ENCODE assay signal across 8 mouse cellular contexts in genomic region chr6:146725384-146725791, GRCm38 (mm10). TPM values are rescaled to one million over a fixed set of nuclear protein-coding genes. Genes with fewer than 3 reads are reported as not detected.
A peak's percentile ranks its signal among the peaks of the same experiment; 100 is the strongest.
DNase-seq lines count a peak whose midpoint lies in the region; ATAC-seq and TF ChIP-seq lines count a peak whose summit lies in the region.

No protein-coding gene starts in this region.

- no peaks in the 10 kb centered on the region for H3K36me3 ChIP-seq in ES-E14 (ENCODE audit: control insufficient read depth, insufficient read depth, low read length, poor library complexity, severe bottlenecking)
- no peaks in the 10 kb centered on the region for H3K36me3 ChIP-seq in embryonic facial prominence, embryonic 12.5 days
- H3K36me3 ChIP-seq in hindbrain, embryonic 14.5 days (replicated peaks; ENCODE audit: control insufficient read depth, insufficient read depth): no peaks in the 10 kb centered on the region
- no peaks in the 10 kb centered on the region for H3K36me3 ChIP-seq in liver, embryonic 13.5 days

- no peaks in the 10 kb centered on the region for H3K4me1 ChIP-seq in ES-E14 (ENCODE audit: control insufficient read depth in 2 of 2, insufficient read depth in 2 of 2, low read length in 2 of 2, poor library complexity in 1 of 2)
- 0 out of 2 replicates have a peak, but pooled peaks cover 3% of the 10 kb centered on the region for H3K4me1 ChIP-seq in embryonic facial prominence, embryonic 12.5 days
- peaks cover 6% of the 10 kb centered on the region for H3K4me1 ChIP-seq in hindbrain, embryonic 14.5 days (replicated peaks; ENCODE audit: control insufficient read depth, insufficient read depth, low read length)
- H3K4me1 ChIP-seq in liver, embryonic 13.5 days (replicated peaks): peaks cover 16% of the 10 kb centered on the region
- H3K4me1 ChIP-seq in olfactory bulb, adult 2 months (ENCODE audit: control insufficient read depth, insufficient read depth, low read length): no peaks in the 10 kb centered on the region

- 0% methylated on average over 30 of the region's 30 CpGs for WGBS in embryonic facial prominence, embryonic 12.5 days
- under 1% methylated on average over 29 of the region's 30 CpGs for WGBS in hindbrain, embryonic 14.5 days
- whole genome bisulfite sequencing in liver, embryonic 13.5 days (ENCODE audit: insufficient replicate concordance): 0% methylated on average over 30 of the region's 30 CpGs
- under 1% methylated on average over 30 of the region's 30 CpGs for WGBS in olfactory bulb, adult 2 months

- H3K4me2 ChIP-seq in embryonic facial prominence, embryonic 12.5 days (replicated peaks): peak overlapping the region; percentile 69
- H3K4me2 ChIP-seq in hindbrain, embryonic 14.5 days (replicated peaks): peak overlapping the region; percentile 60
- peak overlapping the region; percentile 95 for H3K4me2 ChIP-seq in liver, embryonic 13.5 days

- no peaks in the 10 kb centered on the region for H3K9me3 ChIP-seq in ES-E14 (ENCODE audit: control insufficient read depth, insufficient read depth, low read depth, low read length)
- H3K9me3 ChIP-seq in embryonic facial prominence, embryonic 12.5 days: no peaks in the 10 kb centered on the region
- H3K9me3 ChIP-seq in hindbrain, embryonic 14.5 days (ENCODE audit: control insufficient read depth, low read length): no peaks in the 10 kb centered on the region
- no peaks in the 10 kb centered on the region for H3K9me3 ChIP-seq in liver, embryonic 13.5 days (replicated peaks)

- peak overlapping the region; percentile 53 for H3K27ac ChIP-seq in ES-E14 (ENCODE audit: insufficient read depth, low read depth, low read length, poor library complexity, severe bottlenecking)
- peak overlapping the region; percentile 67 for H3K27ac ChIP-seq in embryonic facial prominence, embryonic 12.5 days
- H3K27ac ChIP-seq in hindbrain, embryonic 14.5 days: peak overlapping the region; percentile 84
- peak overlapping the region; percentile 78 for H3K27ac ChIP-seq in liver, embryonic 13.5 days
- H3K27ac ChIP-seq in olfactory bulb, adult 2 months (ENCODE audit: insufficient read depth, low read depth, low read length): peak overlapping the region; percentile 47; the same call in 1 of the 2 replicates

- in situ Hi-C loops in ES-E14 (cut with MboI; ENCODE audit: low sequenced_read_pairs in 2 of 2, unreplicated experiment in 2 of 2): no loop called here

- peak; percentile 55; the same call in 1 of the 2 replicates for ATAC-seq in embryonic facial prominence, embryonic 12.5 days (ENCODE audit: insufficient number of reproducible peaks, insufficient read depth, low FRiP score, low TSS enrichment)
- ATAC-seq in hindbrain, embryonic 14.5 days (ENCODE audit: low FRiP score): peak; percentile 47
- peak; percentile 37 for ATAC-seq in liver, embryonic 13.5 days (ENCODE audit: low read depth)

- H3K4me3 ChIP-seq in ES-E14 (ENCODE audit: insufficient read depth in 1 of 2, low read depth in 1 of 2, low read length in 2 of 2, poor library complexity in 1 of 2, severe bottlenecking in 1 of 2): peak overlapping the region; percentile 94 to 99
- peak overlapping the region; percentile 94 for H3K4me3 ChIP-seq in embryonic facial prominence, embryonic 12.5 days
- H3K4me3 ChIP-seq in hindbrain, embryonic 14.5 days (replicated peaks; ENCODE audit: low read length): peak overlapping the region; percentile 89
- H3K4me3 ChIP-seq in liver, embryonic 13.5 days (replicated peaks): peak overlapping the region; percentile 90
- peak overlapping the region; percentile 86 for H3K4me3 ChIP-seq in olfactory bulb, adult 2 months (ENCODE audit: insufficient read depth, low read depth, low read length)

- DNase-seq in layer of hippocampus, adult 18-20 months (ENCODE audit: low spot score in 2 of 2): peak; percentile 9 to 13
- no peak for DNase-seq in layer of hippocampus, postnatal 10 days (ENCODE audit: low spot score in 2 of 2)
- no peak for DNase-seq in ES-E14 (ENCODE audit: low read depth, low spot score)
- peak; percentile 42 for DNase-seq in hindbrain, embryonic 14.5 days (ENCODE audit: low spot score)
- peak; percentile 21 for DNase-seq in liver, embryonic 13.5 days
- no peak for DNase-seq in cerebellum, adult 9-11 months

- no peaks in the 10 kb centered on the region for H3K27me3 ChIP-seq in embryonic facial prominence, embryonic 12.5 days
- no peaks in the 10 kb centered on the region for H3K27me3 ChIP-seq in hindbrain, embryonic 14.5 days (ENCODE audit: control insufficient read depth, insufficient read depth, low read length)
- no peaks in the 10 kb centered on the region for H3K27me3 ChIP-seq in liver, embryonic 13.5 days

- no peak for TF ChIP-seq CTCF in olfactory bulb, adult 2 months (IDR thresholded peaks at IDR 0.05; ENCODE audit: insufficient read depth, low read depth, low read length)

- TF ChIP-seq POLR2A in olfactory bulb, adult 2 months (IDR thresholded peaks at IDR 0.05; ENCODE audit: insufficient read depth, low read depth, low read length): no peak

- peak overlapping the region; percentile 90 for H3K9ac ChIP-seq in ES-E14 (ENCODE audit: insufficient read depth, low read depth, low read length, poor library complexity, severe bottlenecking)
- peak overlapping the region; percentile 79 for H3K9ac ChIP-seq in embryonic facial prominence, embryonic 12.5 days
- peak overlapping the region; percentile 79 for H3K9ac ChIP-seq in hindbrain, embryonic 14.5 days
- peak overlapping the region; percentile 91 for H3K9ac ChIP-seq in liver, embryonic 13.5 days

TF ChIP-seq in ES-E14, 5 proteins besides CTCF, POLR2A, EP300 and RAD21:
- TF ChIP-seq ZC3H11A (IDR thresholded peaks at IDR 0.05; ENCODE audit: borderline replicate concordance, low read depth, low read length): no peak
- TF ChIP-seq ZNF384 (IDR thresholded peaks at IDR 0.05; ENCODE audit: low read depth, low read length): 0 out of 2 replicates have a peak, but pooled peaks have one; percentile 27

RNA-seq across cellular contexts. Expression of gene Stk38l, which starts 0.6 kb away (rescaled TPM):
- total RNA-seq in layer of hippocampus, adult 18-20 months (2021): 10 to 100 TPM; 22.4 to 24.5 TPM
- 10 to 100 TPM; 19.2 to 22.9 TPM for total RNA-seq in layer of hippocampus, postnatal 10 days (2021)
- total RNA-seq in ES-E14 (2012; rRNA removed): 14.3 and 14.6 TPM in 2 replicates
- 19.5 and 20.1 TPM in 2 replicates for polyA plus RNA-seq in embryonic facial prominence, embryonic 12.5 days (2016; fragmentation: Nextera tagmentation; extraction: Ambion mirVana)
- 15.6 and 15.9 TPM in 2 replicates for polyA plus RNA-seq in hindbrain, embryonic 14.5 days (2014; fragmentation: Nextera tagmentation; extraction: Ambion mirVana)
- 5.1 and 5.7 TPM in 2 replicates for polyA plus RNA-seq in liver, embryonic 13.5 days (2015; fragmentation: Nextera tagmentation; extraction: Ambion mirVana)
- polyA plus RNA-seq in olfactory bulb, adult 2 months (2012; ENCODE audit: insufficient read depth, insufficient read length, low replicate concordance, missing spikeins): not detected in 2 replicates

Comparison
In these comparisons a context has a peak if more than half of its experiments do, and no peak if none do; other contexts are left out.
1. DNase-seq: peak in layer of hippocampus, adult 18-20 months (2 of 2), hindbrain, embryonic 14.5 days (single experiment) and liver, embryonic 13.5 days (single experiment); none in layer of hippocampus, postnatal 10 days (0 of 2), ES-E14 (single experiment) and cerebellum, adult 9-11 months (single experiment).
2. Peak in every context shown above with its lines, with median percentiles within 50 percentile points of each other: H3K27ac ChIP-seq, H3K4me3 ChIP-seq, H3K9ac ChIP-seq, ATAC-seq and H3K4me2 ChIP-seq.